Mouse (Mus musculus): ENCODE results near the gene Gm14147.
"Not testable (repeated sequence)": the region's sequence is repeated elsewhere in the genome, so short reads cannot be mapped to it uniquely, and the experiment has no call there.

Gm14147 gene

GRCm38 (mm10) chr2:151097945-151098344 is at the start of gene Gm14147:
Gene Gm14147 (plus strand): TSS chr2:151098245.
- DNase-seq, result not testable (repeated sequence)

GRCm38 (mm10) chr2:151056637-151057036 is 41.4 kb upstream of the Gm14147 start:
- no peak for DNase-seq

- not testable (repeated sequence) for DNase-seq
Measured at GRCm38 (mm10) chr2:151092250-151092649, 5.8 kb upstream of the Gm14147 start, which contains the start of gene Gm14151. Gene Gm14151 (minus strand): TSS chr2:151092350.

Data from kidney, postnatal 25 days (tissue).